Mouse (Mus musculus) intestine, embryonic 16.5 days (tissue): ENCODE measurements around the gene Gcnt3. TPM values are rescaled to one million over a fixed set of nuclear protein-coding genes. Genes with fewer than 3 reads are reported as not detected.

ENCODE experiments used
- ATAC-seq: fragments of 200-750 bp; cut with Nextera tagmentation; 2 replicates; pipeline ENCODE4 v1.8.0; 2017; ENCODE audit warnings: moderate TSS enrichment, moderate library complexity
- H3K27ac ChIP-seq: fragments of 300-500 bp; sonication (generic); 2 replicates; pipeline ENCODE4 v1.5.1; 2014; ENCODE audit warnings: mild to moderate bottlenecking, low read length
- H3K27me3 ChIP-seq: fragments of 300-500 bp; sonication (generic); replicated peaks from 2 replicates; pipeline ENCODE4 v1.6.1; 2014; ENCODE audit warnings: low read length, control low read depth, mixed read lengths; ENCODE audit not compliant: control insufficient read depth, insufficient read depth
- H3K36me3 ChIP-seq: fragments of 300-500 bp; sonication (generic); 2 replicates; pipeline ENCODE4 v1.6.1; 2014; ENCODE audit warnings: low read length, control low read depth; ENCODE audit not compliant: control insufficient read depth, insufficient read depth
- H3K4me1 ChIP-seq: fragments of 300-500 bp; sonication (generic); 2 replicates; pipeline ENCODE4 v1.6.1; 2014; ENCODE audit warnings: low read length, control low read depth, mixed read lengths; ENCODE audit not compliant: control insufficient read depth, insufficient read depth
- H3K4me2 ChIP-seq: fragments of 300-500 bp; sonication (generic); 2 replicates; pipeline ENCODE4 v1.6.1; 2014; ENCODE audit warnings: low read depth, low read length, control low read depth
- H3K4me3 ChIP-seq: fragments of 300-500 bp; sonication (generic); 2 replicates; pipeline ENCODE4 v1.5.1; 2014; ENCODE audit warnings: mild to moderate bottlenecking, low read length
- H3K9ac ChIP-seq: fragments of 300-500 bp; sonication (generic); 2 replicates; pipeline ENCODE4 v1.6.1; 2014; ENCODE audit warnings: low read depth, low read length
- H3K9me3 ChIP-seq: fragments of 300-500 bp; sonication (generic); 2 replicates; pipeline ENCODE4 v1.6.1; 2016; ENCODE audit warnings: low read length, control low read depth; ENCODE audit not compliant: control insufficient read depth
- WGBS: fragments of 180-500 bp; shearing (Covaris S2); extraction: QIAGEN DNeasy Blood & Tissue Kit; methylation state at CpG from one replicate; pipeline ENCODE4 v1.1.7; 2014; 5-methylcytosine and 5-hydroxymethylcytosine counted together
- polyA plus RNA-seq: library from polyadenylated mRNA; unstranded; fragments of >200 nt; fragmentation: Nextera tagmentation; extraction: Ambion mirVana; gene quantifications from 2 replicates; pipeline ENCODE4 v1.2.1, GENCODE M21; 2015

Gene Gcnt3
- polyA plus RNA-seq, 1 experiment from 2014 or later = 12.7 TPM

- H3K36me3 ChIP-seq = 0 out of 2 replicates have a peak, but pooled peaks cover 4% of the 10 kb centered on the region
- H3K4me2 ChIP-seq = no peak overlapping the region
- H3K9ac ChIP-seq = no peak overlapping the region
- WGBS = 58% methylated on average over 1 of the region's 1 CpGs
- no peaks in the 10 kb centered on the region for H3K9me3 ChIP-seq
- no peak overlapping the region for H3K27ac ChIP-seq
- H3K4me3 ChIP-seq = no peak overlapping the region
- no peak for ATAC-seq
- H3K27me3 ChIP-seq = no peaks in the 10 kb centered on the region
- peaks cover 24% of the 10 kb centered on the region for H3K4me1 ChIP-seq
Measured at GRCm38 (mm10) chr9:69993479-69993878, 44.4 kb downstream of the Gcnt3 start.

DNA sequence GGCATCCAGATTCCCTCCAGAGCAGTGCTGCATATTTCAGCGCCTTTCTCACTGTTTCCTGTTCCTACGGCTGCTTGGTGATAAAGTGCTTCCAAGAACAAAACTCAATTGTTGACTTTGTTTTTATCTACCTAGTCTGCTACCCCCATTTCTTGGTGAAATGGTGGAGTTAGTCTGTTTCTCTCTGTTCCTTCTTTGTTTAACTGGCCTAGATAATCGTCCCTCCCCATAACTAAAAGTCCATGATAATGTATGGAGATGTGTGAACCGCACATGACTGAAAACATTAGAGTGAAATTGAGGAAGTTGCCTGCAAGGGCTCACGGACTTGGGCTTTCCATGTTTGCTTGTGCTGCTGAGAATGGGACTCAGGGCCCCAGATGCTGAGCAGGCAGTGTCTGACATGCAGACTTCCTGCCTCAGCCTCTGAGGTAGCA, 45.0 kb downstream of the Gcnt3 start:
- no peak overlapping the region for H3K27ac ChIP-seq
- no peaks in the 10 kb centered on the region for H3K27me3 ChIP-seq
- H3K4me3 ChIP-seq = no peak overlapping the region
- H3K36me3 ChIP-seq = 0 out of 2 replicates have a peak, but pooled peaks cover 4% of the 10 kb centered on the region
- H3K4me2 ChIP-seq = no peak overlapping the region
- WGBS = 57% methylated on average over 5 of the region's 5 CpGs
- no peak overlapping the region for H3K9ac ChIP-seq
- no peak for ATAC-seq
- H3K4me1 ChIP-seq = peaks cover 24% of the 10 kb centered on the region
- no peaks in the 10 kb centered on the region for H3K9me3 ChIP-seq

GRCm38 (mm10) chr9:69990346-69990745, 47.5 kb downstream of the Gcnt3 start:
- Histone ChIP-seq H3K9me3 (no peaks in the 10 kb centered on the region), H3K4me3 (peak overlapping the region; percentile 100), H3K27ac (no peak overlapping the region), H3K4me1 (peaks cover 24% of the 10 kb centered on the region), H3K27me3 (no peaks in the 10 kb centered on the region), H3K4me2 (peak overlapping the region; percentile 75), H3K36me3 (no peaks in the 10 kb centered on the region), H3K9ac (0 out of 2 replicates have a peak overlapping the region, but pooled peaks have one; percentile 22)
- WGBS = 12% methylated on average over 5 of the region's 5 CpGs
- no peak for ATAC-seq

DNA sequence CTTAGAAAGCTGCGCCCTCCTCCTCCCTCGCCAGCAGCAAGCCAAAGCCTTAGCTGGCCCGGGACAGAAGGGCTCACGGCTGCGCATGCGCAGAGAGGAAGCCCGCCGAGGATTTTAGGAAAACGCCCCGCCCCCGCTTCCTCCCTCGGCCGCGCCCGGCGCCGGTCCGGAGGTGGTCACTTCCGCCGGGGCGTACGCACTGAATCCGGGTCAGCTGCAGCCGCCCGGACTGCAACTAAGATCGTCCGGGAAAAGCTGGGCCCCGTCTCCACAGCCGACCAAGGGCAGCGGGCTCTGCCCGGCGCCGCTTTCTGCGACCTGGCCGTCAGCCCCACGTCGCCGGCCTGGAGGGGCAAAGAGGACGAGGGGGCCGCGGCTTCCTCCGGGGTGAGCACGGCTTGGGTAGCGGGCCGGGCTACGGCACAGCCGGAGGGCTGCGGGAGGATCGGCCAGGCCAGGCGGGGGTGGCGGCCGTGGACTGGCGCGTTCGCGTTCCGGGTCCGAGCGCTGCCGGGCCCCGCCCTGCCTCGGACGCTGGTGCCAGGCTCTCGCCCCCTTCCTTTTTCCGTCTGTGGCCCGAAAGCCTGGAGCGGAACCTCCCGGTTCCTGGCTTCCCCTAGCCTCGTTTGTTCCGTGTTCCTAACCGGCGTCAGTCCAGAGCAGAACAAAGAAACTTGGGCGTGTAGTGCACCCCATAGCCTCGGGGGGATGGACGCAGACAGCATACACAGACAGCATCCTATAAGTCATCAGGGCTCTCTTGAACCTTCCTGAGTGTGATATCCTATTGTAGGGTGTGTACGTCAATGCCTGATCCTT, 48.4 kb downstream of the Gcnt3 start, which contains the start of gene Bnip2:
Gene Bnip2, plus strand, starts transcription at position 164 of the 819 bp plus-strand sequence.
- no peaks in the 10 kb centered on the region for H3K9me3 ChIP-seq
- peak within 1 kb of the TSS; percentile 100 for H3K4me3 ChIP-seq
- peak within 1 kb of the TSS; percentile 75 for H3K4me2 ChIP-seq
- ATAC-seq = peak; percentile 95
- peaks cover 24% of the 10 kb centered on the region for H3K4me1 ChIP-seq
- peak within 1 kb of the TSS; percentile 98 for H3K27ac ChIP-seq
- no peaks in the 10 kb centered on the region for H3K36me3 ChIP-seq
- WGBS = under 1% methylated on average over 76 of the region's 76 CpGs
- peak within 1 kb of the TSS; percentile 99 for H3K9ac ChIP-seq
- no peaks in the 10 kb centered on the region for H3K27me3 ChIP-seq

DNA sequence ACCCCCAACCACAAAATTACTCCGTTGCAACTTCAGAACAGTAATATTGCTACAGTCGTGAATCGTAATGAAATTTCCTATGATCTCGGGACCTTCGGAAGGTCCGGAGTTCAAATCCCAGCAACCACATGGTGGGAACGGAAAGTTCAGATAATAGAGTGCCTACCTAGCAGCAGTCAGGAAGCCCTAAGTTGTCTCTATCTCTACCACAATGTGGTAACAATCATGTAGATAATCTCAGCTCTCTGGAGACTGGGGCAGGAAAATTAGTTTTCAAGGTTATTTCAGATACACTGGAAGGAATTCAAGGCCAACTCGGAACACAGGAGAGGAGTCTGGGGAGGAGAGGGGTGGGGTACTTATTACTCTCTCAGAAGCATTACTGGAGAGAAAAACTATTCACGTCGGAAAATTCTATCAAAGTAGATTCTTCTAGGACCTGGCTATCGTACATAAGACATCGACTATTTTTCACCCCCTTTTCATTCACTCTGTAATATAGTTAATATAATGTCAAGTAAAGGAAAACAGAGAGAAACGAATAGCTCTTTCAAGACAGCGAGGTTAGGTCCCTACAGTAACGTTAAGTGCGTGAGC, 49.1 kb downstream of the Gcnt3 start:
- WGBS = 36% methylated on average over 16 of the region's 16 CpGs
- Histone ChIP-seq H3K27me3 (no peaks in the 10 kb centered on the region), H3K27ac (peak overlapping the region; percentile 98), H3K36me3 (no peaks in the 10 kb centered on the region), H3K4me2 (peak overlapping the region; percentile 56), H3K4me3 (peak overlapping the region; percentile 100), H3K4me1 (peaks cover 21% of the 10 kb centered on the region), H3K9me3 (no peaks in the 10 kb centered on the region), H3K9ac (peak overlapping the region; percentile 99; the same call in 1 of the 2 replicates)
- ATAC-seq = peak; percentile 4; the same call in 1 of the 2 replicates

DNA sequence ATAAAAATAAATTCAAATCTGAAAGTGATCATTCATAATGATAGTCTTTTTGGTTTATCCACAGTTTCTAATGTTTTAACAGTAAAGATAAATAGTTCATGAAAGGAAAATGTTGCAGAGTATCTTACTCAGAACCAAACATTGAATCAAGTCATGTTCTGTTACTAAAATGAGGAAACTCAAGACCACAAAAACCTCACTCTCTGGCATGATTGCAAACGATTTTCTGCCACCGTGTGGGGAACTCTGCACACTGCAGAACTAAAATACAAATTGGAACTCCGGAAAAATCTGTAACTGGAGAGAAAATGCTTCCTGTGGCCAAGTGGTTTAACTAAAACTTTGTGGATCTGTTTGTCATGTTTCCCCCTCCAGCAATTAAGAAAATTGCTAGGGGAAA, 50.3 kb downstream of the Gcnt3 start:
- Histone ChIP-seq H3K27me3 (no peaks in the 10 kb centered on the region), H3K36me3 (no peaks in the 10 kb centered on the region), H3K9ac (no peak overlapping the region), H3K4me1 (peaks cover 17% of the 10 kb centered on the region), H3K4me2 (no peak overlapping the region), H3K27ac (no peak overlapping the region), H3K4me3 (no peak overlapping the region), H3K9me3 (no peaks in the 10 kb centered on the region)
- under 1% methylated on average over 3 of the region's 3 CpGs for WGBS
- ATAC-seq = no peak

- H3K27ac ChIP-seq = no peak overlapping the region
- no peak overlapping the region for H3K4me3 ChIP-seq
- no peaks in the 10 kb centered on the region for H3K9me3 ChIP-seq
- no peak overlapping the region for H3K9ac ChIP-seq
- peaks cover 11% of the 10 kb centered on the region for H3K4me1 ChIP-seq
- H3K36me3 ChIP-seq = no peaks in the 10 kb centered on the region
- 83% methylated on average over 5 of the region's 5 CpGs for WGBS
- no peak overlapping the region for H3K4me2 ChIP-seq
- no peaks in the 10 kb centered on the region for H3K27me3 ChIP-seq
- no peak for ATAC-seq
Measured at GRCm38 (mm10) chr9:69986571-69986970, 51.3 kb downstream of the Gcnt3 start.

DNA sequence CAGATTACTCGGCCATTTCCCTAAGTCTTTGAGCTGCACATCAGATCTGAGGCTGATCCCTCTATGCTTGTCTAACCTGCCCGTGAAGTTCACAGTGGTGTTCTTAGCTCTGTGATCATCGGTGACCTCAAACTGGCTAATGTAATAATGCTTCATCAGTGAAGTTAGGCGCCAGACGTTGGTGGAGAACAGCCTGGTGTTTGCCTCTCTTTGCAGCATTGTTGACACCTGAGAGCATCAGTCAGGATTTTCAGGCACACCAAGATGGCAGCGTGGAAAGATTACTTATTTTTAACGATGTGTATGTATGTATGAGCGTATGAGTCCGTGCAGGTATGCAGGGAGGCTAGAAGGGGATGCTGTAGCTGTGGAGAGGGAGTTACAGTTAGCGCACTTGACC, 51.8 kb downstream of the Gcnt3 start:
- no peak overlapping the region for H3K4me2 ChIP-seq
- no peak for ATAC-seq
- H3K4me1 ChIP-seq = peaks cover 8% of the 10 kb centered on the region
- 74% methylated on average over 10 of the region's 10 CpGs for WGBS
- H3K36me3 ChIP-seq = no peaks in the 10 kb centered on the region
- H3K27me3 ChIP-seq = no peaks in the 10 kb centered on the region
- no peaks in the 10 kb centered on the region for H3K9me3 ChIP-seq
- H3K27ac ChIP-seq = no peak overlapping the region
- no peak overlapping the region for H3K9ac ChIP-seq
- no peak overlapping the region for H3K4me3 ChIP-seq

GRCm38 (mm10) chr9:69985526-69985925, 52.4 kb downstream of the Gcnt3 start:
- ATAC-seq = no peak
- Histone ChIP-seq H3K9me3 (no peaks in the 10 kb centered on the region), H3K4me1 (peaks cover 2% of the 10 kb centered on the region), H3K4me2 (no peak overlapping the region), H3K36me3 (no peaks in the 10 kb centered on the region), H3K27me3 (no peaks in the 10 kb centered on the region), H3K9ac (no peak overlapping the region), H3K27ac (no peak overlapping the region), H3K4me3 (no peak overlapping the region)
- 73% methylated on average over 1 of the region's 1 CpGs for WGBS
